Mouse (Mus musculus): Measurements from ENCODE around the gene Ephx1. TPM values are rescaled to one million over a fixed set of nuclear protein-coding genes. Genes with fewer than 3 reads are reported as not detected.
A peak's percentile ranks its signal among the peaks of the same experiment; 100 is the strongest.
"Not testable (repeated sequence)": the region's sequence is repeated elsewhere in the genome, so short reads cannot be mapped to it uniquely, and the experiment has no call there.

Ephx1 gene
- polyA plus RNA-seq, 1 experiment from 2014 or later = 5.1 TPM

DNA sequence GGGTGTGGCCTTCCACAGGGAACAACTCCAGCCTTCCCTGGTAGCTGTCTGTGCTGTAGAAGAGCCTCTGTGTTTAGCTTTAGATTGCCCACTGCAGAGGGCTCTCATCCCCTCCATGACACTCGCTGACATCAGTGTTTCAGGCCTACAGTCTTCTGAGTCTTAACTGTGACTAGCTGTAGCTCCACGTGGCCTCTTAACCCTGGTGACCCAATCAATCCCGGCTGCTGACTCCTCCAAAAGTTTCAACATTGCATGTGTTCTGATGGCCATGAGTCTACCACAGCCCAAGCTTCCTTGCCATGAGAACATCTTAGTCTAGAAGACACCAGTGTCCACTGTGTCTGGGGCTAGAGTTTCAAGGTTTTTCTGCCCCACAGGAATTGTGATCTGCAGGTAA, 30.0 kb downstream of the Ephx1 start:
- 60% methylated on average over 3 of the region's 3 CpGs for whole genome bisulfite sequencing
- Histone ChIP-seq H3K9ac (no peak overlapping the region), H3K4me2 (no peak overlapping the region), H3K36me3 (no peaks in the 10 kb centered on the region), H3K9me3 (no peaks in the 10 kb centered on the region), H3K4me3 (no peak overlapping the region), H3K27me3 (no peaks in the 10 kb centered on the region), H3K27ac (no peak overlapping the region), H3K4me1 (no peaks in the 10 kb centered on the region)
- no peak for ATAC-seq (ENCODE audit: insufficient number of reproducible peaks, insufficient read depth, low FRiP score, low TSS enrichment, low read depth)

DNA sequence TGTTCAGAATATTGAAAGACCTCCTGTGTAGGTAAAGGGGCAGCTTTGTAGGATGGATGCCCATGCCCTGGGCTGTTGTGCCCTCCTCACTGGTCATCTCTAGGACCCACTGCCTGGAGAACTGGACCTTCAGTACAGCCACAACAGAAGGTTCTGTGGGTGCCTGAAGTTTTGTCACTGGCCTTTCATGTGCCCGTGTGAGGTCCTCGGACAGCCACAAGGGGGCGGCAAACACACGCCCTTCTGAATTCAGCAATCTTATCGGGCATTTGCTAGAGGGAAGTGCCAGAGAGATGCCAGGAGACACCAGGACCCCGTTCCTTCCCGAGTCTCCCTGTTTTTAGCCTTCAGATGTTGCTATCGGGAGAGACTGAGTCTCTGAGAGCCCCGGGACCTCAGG, 32.9 kb downstream of the Ephx1 start:
- Histone ChIP-seq H3K9ac (peak overlapping the region; percentile 32; the same call in 1 of the 2 replicates), H3K4me2 (peak overlapping the region; percentile 38), H3K36me3 (no peaks in the 10 kb centered on the region), H3K9me3 (no peaks in the 10 kb centered on the region), H3K27ac (no peak overlapping the region), H3K4me1 (no peaks in the 10 kb centered on the region), H3K27me3 (no peaks in the 10 kb centered on the region), H3K4me3 (no peak overlapping the region)
- whole genome bisulfite sequencing = 3% methylated on average over 9 of the region's 9 CpGs
- no peak for ATAC-seq (ENCODE audit: insufficient number of reproducible peaks, insufficient read depth, low FRiP score, low TSS enrichment, low read depth)

DNA sequence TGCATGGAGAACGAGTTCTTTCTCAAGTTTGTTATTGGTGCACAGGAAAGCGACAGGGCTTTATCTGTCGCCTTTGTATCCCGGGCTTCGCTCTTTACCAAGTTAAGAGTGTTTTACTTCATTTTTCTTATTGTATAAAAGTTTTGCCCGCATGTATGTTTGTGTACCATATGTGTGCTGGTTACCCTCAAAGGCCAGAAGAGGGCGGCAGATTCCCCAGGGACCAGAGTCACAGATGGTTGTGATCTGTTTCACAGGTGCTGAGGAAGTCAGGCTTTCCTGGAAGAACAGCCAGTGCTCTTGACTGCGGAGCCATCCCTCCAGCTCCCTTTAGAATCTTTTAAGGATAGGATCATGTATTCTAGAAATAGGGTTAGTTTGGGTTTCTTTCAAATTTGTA, 34.0 kb downstream of the Ephx1 start:
- WGBS = 85% methylated on average over 8 of the region's 8 CpGs
- Histone ChIP-seq H3K9ac (no peak overlapping the region), H3K9me3 (no peaks in the 10 kb centered on the region), H3K27me3 (no peaks in the 10 kb centered on the region), H3K4me2 (no peak overlapping the region), H3K4me1 (no peaks in the 10 kb centered on the region), H3K27ac (no peak overlapping the region), H3K4me3 (no peak overlapping the region), H3K36me3 (no peaks in the 10 kb centered on the region)
- ATAC-seq (ENCODE audit: insufficient number of reproducible peaks, insufficient read depth, low FRiP score, low TSS enrichment, low read depth) = no peak

DNA sequence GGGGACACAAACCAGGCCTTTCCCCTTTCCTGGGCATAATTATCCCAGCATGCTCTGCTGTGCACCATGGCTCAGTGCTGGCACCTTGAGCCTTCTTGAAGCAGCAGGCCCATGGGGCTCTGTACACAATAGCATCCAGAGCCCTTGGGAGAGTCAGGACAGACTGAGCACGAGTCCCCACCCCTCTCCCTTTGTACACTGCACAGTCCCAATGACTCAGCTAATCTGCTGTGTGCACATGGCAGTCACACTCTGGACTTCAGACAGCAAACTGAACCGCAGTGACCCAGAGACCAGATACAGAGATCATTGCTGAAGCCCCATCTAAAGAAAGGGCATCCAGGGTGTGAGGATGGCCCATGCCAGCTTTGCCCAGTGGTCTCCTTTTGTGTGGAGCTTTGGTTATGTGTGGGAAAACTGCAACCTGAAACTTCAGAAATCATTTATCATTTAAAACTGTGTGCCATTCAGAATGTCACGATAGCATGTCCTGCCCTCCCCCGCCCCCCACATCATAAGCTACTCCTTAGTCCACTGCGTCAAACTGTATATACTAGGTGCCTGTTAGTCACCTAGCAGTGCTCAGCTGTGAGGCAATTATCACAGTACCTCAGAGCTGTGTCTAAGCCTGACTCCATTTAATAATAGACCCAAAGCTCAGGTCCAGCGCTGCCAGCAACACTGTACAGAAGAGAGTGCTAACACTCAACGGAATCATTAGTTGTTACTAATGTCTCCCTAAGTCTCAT, 39.2 kb downstream of the Ephx1 start:
- H3K4me3 ChIP-seq; H3K27me3 ChIP-seq; H3K36me3 ChIP-seq; H3K9me3 ChIP-seq; H3K9ac ChIP-seq; H3K4me2 ChIP-seq; ATAC-seq (ENCODE audit: insufficient number of reproducible peaks, insufficient read depth, low FRiP score, low TSS enrichment, low read depth); H3K27ac ChIP-seq; H3K4me1 ChIP-seq: not testable (repeated sequence)
- WGBS = 79% methylated on average over 7 of the region's 7 CpGs

DNA sequence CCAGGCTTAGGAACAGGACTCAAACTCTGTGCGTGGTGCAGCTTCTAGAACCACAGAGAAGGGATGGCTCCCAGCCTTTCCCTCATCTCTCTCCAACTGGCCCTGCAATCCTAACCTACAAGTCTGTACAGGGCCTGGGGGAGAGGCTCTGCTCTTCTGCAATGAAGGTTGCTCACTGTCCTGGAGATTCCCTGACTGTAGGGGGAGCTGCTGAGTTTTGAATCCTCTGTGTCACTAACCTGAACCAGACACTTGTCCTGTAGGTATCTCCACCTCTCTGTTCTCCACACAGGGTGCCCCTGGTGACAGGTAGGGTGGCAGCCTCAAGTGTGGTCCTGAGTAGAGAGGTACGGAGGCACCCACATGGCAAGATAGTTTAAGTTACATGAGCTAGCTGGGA, 40.2 kb downstream of the Ephx1 start:
- Histone ChIP-seq H3K9me3 (no peaks in the 10 kb centered on the region), H3K4me3 (no peak overlapping the region), H3K9ac (no peak overlapping the region), H3K4me1 (no peaks in the 10 kb centered on the region), H3K27ac (no peak overlapping the region), H3K27me3 (no peaks in the 10 kb centered on the region), H3K36me3 (no peaks in the 10 kb centered on the region), H3K4me2 (no peak overlapping the region)
- ATAC-seq (ENCODE audit: insufficient number of reproducible peaks, insufficient read depth, low FRiP score, low TSS enrichment, low read depth) = no peak
- WGBS = 74% methylated on average over 2 of the region's 2 CpGs

DNA sequence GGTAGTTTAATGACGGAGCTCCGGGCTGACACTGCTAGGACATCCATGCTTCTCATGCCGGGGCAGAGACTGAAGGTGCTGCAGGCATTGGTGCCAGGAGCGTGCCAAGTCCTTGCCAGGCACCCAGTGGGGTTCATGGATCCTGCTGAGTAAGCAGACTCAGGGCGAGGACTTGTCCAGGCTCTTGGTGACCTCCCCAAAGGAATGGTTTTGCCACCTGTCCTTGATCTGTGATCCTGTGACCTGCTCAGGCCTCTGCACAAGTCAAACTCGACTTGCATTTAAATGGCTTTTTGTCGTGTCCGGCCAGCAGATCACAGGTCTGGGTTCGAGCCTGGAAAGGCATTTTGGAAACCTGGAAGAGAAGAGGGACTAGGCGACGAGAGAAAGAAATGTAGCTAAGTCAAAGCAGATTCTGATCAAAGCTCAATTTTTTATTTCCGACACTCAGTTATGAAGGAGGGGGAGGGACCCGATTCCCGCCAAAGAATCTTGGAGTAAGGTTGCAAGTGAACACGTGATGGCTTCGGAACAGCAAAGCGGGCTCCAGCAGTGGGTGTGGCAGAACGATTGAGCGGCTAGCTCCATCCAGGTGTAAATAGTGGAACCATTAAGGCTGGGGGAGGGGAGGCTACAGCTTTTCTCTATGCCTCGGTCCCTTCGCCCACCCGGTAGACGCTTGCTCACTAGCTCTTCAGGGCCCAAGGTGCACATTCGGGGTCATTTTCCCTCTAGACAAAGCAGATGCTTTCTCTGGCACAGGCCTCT, 41.0 kb downstream of the Ephx1 start:
- H3K27me3 ChIP-seq = no peaks in the 10 kb centered on the region
- no peak for ATAC-seq (ENCODE audit: insufficient number of reproducible peaks, insufficient read depth, low FRiP score, low TSS enrichment, low read depth)
- WGBS = 80% methylated on average over 24 of the region's 24 CpGs
- no peaks in the 10 kb centered on the region for H3K4me1 ChIP-seq
- H3K36me3 ChIP-seq = no peaks in the 10 kb centered on the region
- H3K9me3 ChIP-seq = no peaks in the 10 kb centered on the region
- no peak overlapping the region for H3K27ac ChIP-seq
- H3K4me2 ChIP-seq = no peak overlapping the region
- H3K4me3 ChIP-seq = no peak overlapping the region
- no peak overlapping the region for H3K9ac ChIP-seq

DNA sequence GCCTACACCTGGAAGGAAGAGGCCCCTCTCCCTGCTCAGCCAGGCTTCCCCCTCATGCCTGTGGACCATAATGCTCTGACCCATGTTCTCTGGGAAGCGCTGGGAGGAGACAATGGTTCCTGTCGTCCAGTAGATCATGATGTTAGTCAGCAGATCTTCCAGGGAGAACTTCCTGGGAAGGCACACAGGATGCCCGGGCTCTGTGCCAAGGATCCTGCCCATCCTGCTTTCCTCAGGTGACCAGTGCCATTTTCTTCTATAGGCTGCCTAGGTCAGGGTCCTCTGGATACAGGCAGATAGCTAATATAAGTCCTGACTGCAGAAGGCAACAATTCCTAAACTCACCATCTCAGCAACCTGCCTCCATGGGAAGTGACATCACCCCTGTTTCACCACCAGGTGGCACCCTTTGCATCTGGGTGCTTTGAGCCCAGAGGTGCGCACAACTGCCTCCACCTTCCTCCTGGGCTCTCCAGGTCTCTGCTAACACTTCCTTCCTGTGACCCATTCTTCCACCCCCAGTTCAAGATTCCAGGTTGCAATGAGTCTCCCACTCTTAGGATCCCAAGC, 44.5 kb downstream of the Ephx1 start:
- Histone ChIP-seq H3K27ac (no peak overlapping the region), H3K4me1 (no peaks in the 10 kb centered on the region), H3K36me3 (peaks cover 20% of the 10 kb centered on the region), H3K9ac (no peak overlapping the region), H3K4me2 (no peak overlapping the region), H3K4me3 (no peak overlapping the region), H3K9me3 (no peaks in the 10 kb centered on the region), H3K27me3 (no peaks in the 10 kb centered on the region)
- 65% methylated on average over 4 of the region's 4 CpGs for WGBS
- no peak for ATAC-seq (ENCODE audit: insufficient number of reproducible peaks, insufficient read depth, low FRiP score, low TSS enrichment, low read depth)

DNA sequence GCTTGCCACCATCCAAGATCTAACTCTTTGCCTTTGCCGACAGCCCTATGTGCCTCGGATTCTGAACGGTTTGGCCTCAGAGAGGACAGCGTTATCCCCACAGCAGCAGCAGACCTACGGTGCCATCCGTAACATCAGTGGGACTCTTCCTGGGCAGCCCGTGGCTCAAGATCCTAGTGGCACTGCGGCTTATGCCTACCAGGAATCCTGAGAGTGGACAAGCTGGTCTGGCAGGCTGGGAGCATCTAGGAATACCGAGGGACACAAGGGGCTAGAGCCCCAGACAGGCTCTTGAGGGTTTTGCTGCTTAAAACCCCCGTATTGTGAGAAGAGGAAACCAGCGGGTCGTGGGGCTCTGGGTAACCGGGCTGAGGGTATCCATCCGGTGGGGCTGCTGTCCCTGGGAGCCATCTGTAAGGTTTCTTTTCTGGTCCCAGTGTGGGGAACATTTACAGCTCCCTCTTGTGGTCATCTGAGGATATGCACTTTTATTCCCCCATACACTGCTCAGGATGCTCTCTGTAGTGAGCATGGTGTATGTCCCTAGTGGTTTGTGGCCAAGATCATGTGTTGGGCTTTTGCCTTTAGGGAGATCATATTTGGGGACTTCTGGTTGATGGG, 46.5 kb downstream of the Ephx1 start:
- Histone ChIP-seq H3K9me3 (no peaks in the 10 kb centered on the region), H3K27me3 (no peaks in the 10 kb centered on the region), H3K9ac (no peak overlapping the region), H3K36me3 (peaks cover 35% of the 10 kb centered on the region), H3K4me2 (no peak overlapping the region), H3K27ac (no peak overlapping the region; the same call in 1 of the 2 replicates), H3K4me1 (no peaks in the 10 kb centered on the region), H3K4me3 (no peak overlapping the region)
- peak; percentile 50; the same call in 1 of the 2 replicates for ATAC-seq (ENCODE audit: insufficient number of reproducible peaks, insufficient read depth, low FRiP score, low TSS enrichment, low read depth)
- 61% methylated on average over 14 of the region's 14 CpGs for WGBS

DNA sequence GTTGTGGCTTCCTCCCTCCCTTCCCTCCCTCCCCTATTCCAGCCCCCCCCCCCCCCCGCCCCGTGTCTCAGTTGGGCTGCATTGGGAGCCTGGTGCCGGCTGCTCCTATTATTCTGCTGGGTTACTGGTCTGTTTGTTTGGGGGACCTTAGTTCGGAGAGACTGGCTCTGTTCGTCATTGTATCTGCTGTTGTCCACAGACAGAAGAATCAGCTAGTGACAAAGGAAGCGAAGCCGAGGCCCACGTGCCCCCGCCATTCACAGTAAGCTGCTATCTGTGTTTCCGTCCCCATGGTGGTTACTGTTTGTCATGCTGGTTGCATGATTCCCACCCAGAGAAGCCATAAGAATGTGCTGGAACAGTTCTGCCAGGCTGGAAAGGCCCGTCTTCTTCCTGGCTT, 47.8 kb downstream of the Ephx1 start:
- peaks cover 43% of the 10 kb centered on the region for H3K36me3 ChIP-seq
- no peak overlapping the region for H3K4me2 ChIP-seq
- ATAC-seq (ENCODE audit: insufficient number of reproducible peaks, insufficient read depth, low FRiP score, low TSS enrichment, low read depth) = no peak
- H3K4me1 ChIP-seq = no peaks in the 10 kb centered on the region
- H3K9ac ChIP-seq = no peak overlapping the region
- H3K27me3 ChIP-seq = no peaks in the 10 kb centered on the region
- H3K4me3 ChIP-seq = no peak overlapping the region
- WGBS = 75% methylated on average over 10 of the region's 11 CpGs
- H3K27ac ChIP-seq = no peak overlapping the region
- H3K9me3 ChIP-seq = no peaks in the 10 kb centered on the region

DNA sequence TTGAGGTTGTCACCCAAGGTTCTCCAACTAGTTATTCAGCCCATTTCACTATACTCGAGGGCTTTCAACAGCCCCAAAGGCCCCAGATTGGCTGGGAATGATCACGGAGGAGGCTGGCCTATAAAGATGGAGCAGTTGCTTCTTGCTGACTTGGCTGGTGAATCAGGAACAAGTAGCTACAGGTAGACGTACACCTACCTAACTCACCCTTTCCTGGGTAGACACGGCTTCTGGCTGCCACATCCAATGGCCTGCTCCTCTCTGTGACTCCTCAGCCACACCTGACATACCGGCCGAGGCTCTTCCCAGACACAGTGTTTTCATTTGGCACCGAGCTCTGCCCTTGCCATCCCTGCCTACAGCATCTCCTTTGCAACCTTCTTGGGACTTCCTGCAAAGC, 53.4 kb downstream of the Ephx1 start:
- no peak for ATAC-seq (ENCODE audit: insufficient number of reproducible peaks, insufficient read depth, low FRiP score, low TSS enrichment, low read depth)
- Histone ChIP-seq H3K4me1 (peaks cover 9% of the 10 kb centered on the region), H3K27ac (no peak overlapping the region), H3K4me3 (no peak overlapping the region), H3K27me3 (no peaks in the 10 kb centered on the region), H3K9me3 (no peaks in the 10 kb centered on the region), H3K9ac (no peak overlapping the region), H3K36me3 (peaks cover 64% of the 10 kb centered on the region), H3K4me2 (no peak overlapping the region)
- 85% methylated on average over 7 of the region's 7 CpGs for WGBS

DNA sequence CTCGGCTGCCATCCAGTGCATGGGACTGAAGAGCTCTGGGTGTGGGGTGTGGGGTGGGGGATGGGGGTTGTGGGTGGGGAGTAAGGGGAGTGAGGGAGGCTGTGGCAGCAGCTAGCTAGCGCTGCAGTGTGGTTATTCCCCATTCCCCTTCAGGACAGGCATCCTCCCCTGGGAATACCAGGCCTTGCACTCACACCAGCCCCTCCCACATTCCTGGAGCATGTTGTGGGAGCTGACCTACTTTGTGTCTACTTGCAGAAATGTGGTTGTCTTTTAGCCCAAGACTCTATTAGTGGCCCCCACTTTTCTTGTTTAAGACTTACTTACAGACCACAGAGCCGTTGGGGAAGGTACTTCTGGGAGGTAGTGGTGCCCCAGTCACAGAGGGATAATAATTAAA, 54.2 kb downstream of the Ephx1 start:
- Histone ChIP-seq H3K36me3 (peaks cover 66% of the 10 kb centered on the region), H3K27me3 (no peaks in the 10 kb centered on the region), H3K4me1 (peaks cover 9% of the 10 kb centered on the region), H3K4me2 (no peak overlapping the region), H3K9me3 (no peaks in the 10 kb centered on the region), H3K9ac (no peak overlapping the region), H3K27ac (no peak overlapping the region; the same call in 1 of the 2 replicates), H3K4me3 (no peak overlapping the region)
- WGBS = 40% methylated on average over 3 of the region's 3 CpGs
- no peak for ATAC-seq (ENCODE audit: insufficient number of reproducible peaks, insufficient read depth, low FRiP score, low TSS enrichment, low read depth)

Data from embryonic facial prominence, embryonic 13.5 days (tissue).